Mouse (Mus musculus) hindbrain, embryonic 14.5 days (tissue): ENCODE measurements around the gene Fam71e1. TPM values are rescaled to one million over a fixed set of nuclear protein-coding genes. Genes with fewer than 3 reads are reported as not detected.

Experiments
- ATAC-seq: fragments of 200-750 bp; cut with Nextera tagmentation; 2 replicates; pipeline ENCODE4 v1.8.0; 2017; ENCODE audit warnings: moderate number of reproducible peaks, mild to moderate bottlenecking, moderate TSS enrichment, moderate library complexity; ENCODE audit not compliant: low FRiP score
- DNase-seq: peaks from one replicate; pipeline ENCODE4 v3.0.0-alpha.2; 2015; ENCODE audit warnings: low spot score
- H3K27ac ChIP-seq: fragments of 300-500 bp; sonication (generic); 2 replicates; pipeline ENCODE4 v1.5.1; 2014; ENCODE audit warnings: mild to moderate bottlenecking, moderate library complexity
- H3K27me3 ChIP-seq: fragments of 300-500 bp; sonication (generic); 2 replicates; pipeline ENCODE4 v1.6.1; 2014; ENCODE audit warnings: mild to moderate bottlenecking, low read length, mixed read lengths; ENCODE audit not compliant: control insufficient read depth, insufficient read depth
- H3K36me3 ChIP-seq: fragments of 300-500 bp; sonication (generic); replicated peaks from 2 replicates; pipeline ENCODE4 v1.6.1; 2014; ENCODE audit not compliant: control insufficient read depth, insufficient read depth
- H3K4me1 ChIP-seq: fragments of 300-500 bp; sonication (generic); replicated peaks from 2 replicates; pipeline ENCODE4 v1.6.1; 2014; ENCODE audit warnings: antibody characterized with exemption, low read length, mixed read lengths; ENCODE audit not compliant: control insufficient read depth, insufficient read depth
- H3K4me2 ChIP-seq: fragments of 300-500 bp; sonication (generic); replicated peaks from 2 replicates; pipeline ENCODE4 v1.6.1; 2014; ENCODE audit warnings: mild to moderate bottlenecking, moderate library complexity
- H3K4me3 ChIP-seq: fragments of 300-500 bp; sonication (generic); replicated peaks from 2 replicates; pipeline ENCODE4 v1.5.1; 2014; ENCODE audit warnings: mild to moderate bottlenecking, low read length
- H3K9ac ChIP-seq: fragments of 300-500 bp; sonication (generic); 2 replicates; pipeline ENCODE4 v1.6.1; 2014
- H3K9me3 ChIP-seq: fragments of 300-500 bp; sonication (generic); 2 replicates; pipeline ENCODE4 v1.6.1; 2016; ENCODE audit warnings: low read length; ENCODE audit not compliant: control insufficient read depth
- WGBS: fragments of 180-500 bp; shearing (Covaris S2); extraction: QIAGEN DNeasy Blood & Tissue Kit; methylation state at CpG from one replicate; pipeline ENCODE4 v1.1.7; 2014; 5-methylcytosine and 5-hydroxymethylcytosine counted together
- polyA plus RNA-seq: library from polyadenylated mRNA; unstranded; fragments of >200 nt; fragmentation: Nextera tagmentation; extraction: Ambion mirVana; gene quantifications from 2 replicates; pipeline ENCODE4 v1.2.1, GENCODE M21; 2014

Fam71e1 gene
- polyA plus RNA-seq = 10.9 and 23.8 TPM in 2 replicates

- H3K4me2 ChIP-seq = peak within 1 kb of the TSS; percentile 72
- DNase-seq (peak; percentile 100), ATAC-seq (peak; percentile 97)
- peak within 1 kb of the TSS; percentile 79 for H3K9ac ChIP-seq
- H3K9me3 ChIP-seq = no peaks in the 10 kb centered on the region
- H3K27me3 ChIP-seq = no peaks in the 10 kb centered on the region
- peaks cover 20% of the 10 kb centered on the region for H3K4me1 ChIP-seq
- peak within 1 kb of the TSS; percentile 66 for H3K4me3 ChIP-seq
- peak within 1 kb of the TSS; percentile 92 for H3K27ac ChIP-seq
- WGBS = under 1% methylated on average over 55 of the region's 58 CpGs
- peaks cover 21% of the 10 kb centered on the region for H3K36me3 ChIP-seq
Observed at GRCm38 (mm10) chr7:44495992-44496770, at the start of gene Fam71e1, which contains the start of gene Emc10. Gene Fam71e1, plus strand, starts transcription at chr7:44496581. Gene Emc10, minus strand, starts transcription at chr7:44496529.

DNA sequence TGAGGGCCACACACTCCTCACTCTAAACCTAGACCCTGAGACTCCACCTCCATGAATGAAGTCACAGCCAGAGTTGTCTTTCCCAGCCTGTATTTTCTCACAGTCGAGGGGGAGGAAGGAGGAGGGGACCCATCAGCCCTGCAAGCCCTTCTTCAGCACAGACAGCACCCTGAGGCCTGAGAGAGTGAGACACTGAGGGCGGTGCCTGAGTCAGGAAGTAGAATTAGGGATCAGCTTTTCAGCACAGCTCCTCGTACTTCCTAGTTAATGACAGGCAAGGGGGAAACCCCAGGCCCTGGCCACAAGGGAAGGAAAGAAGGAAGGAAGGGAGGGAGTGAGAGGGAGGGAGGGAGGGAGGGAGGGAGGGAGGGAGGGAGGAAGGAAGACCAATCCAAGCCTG, 43.1 kb upstream of the Fam71e1 start:
- H3K27ac ChIP-seq = no peak overlapping the region
- 22% methylated on average over 3 of the region's 3 CpGs for WGBS
- DNase-seq (no peak), ATAC-seq (no peak; the same call in 1 of the 2 replicates)
- H3K9ac ChIP-seq = no peak overlapping the region
- no peaks in the 10 kb centered on the region for H3K9me3 ChIP-seq
- peaks cover 78% of the 10 kb centered on the region for H3K36me3 ChIP-seq
- H3K4me1 ChIP-seq = peaks cover 24% of the 10 kb centered on the region
- H3K4me2 ChIP-seq = no peak overlapping the region
- H3K27me3 ChIP-seq = no peaks in the 10 kb centered on the region
- no peak overlapping the region for H3K4me3 ChIP-seq

DNA sequence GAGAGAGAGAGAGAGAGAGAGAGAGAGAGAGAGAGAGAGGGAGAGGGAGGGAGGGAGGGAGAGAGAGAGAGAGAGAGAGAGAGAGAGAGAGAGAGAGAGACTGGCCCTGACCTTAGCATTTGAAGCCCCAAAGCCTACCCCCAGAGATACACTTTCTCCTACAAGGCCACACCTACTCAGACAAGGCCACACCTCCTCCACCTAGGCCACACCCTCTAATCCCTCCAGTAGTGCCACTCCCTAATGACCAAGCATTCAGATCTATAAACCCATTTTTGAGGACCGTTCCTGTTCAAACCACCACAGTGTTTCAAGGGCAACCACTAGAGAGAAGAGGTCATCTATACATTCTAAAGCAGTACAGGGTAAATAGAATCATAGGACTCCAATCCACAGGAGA, 40.1 kb upstream of the Fam71e1 start:
- no peak for DNase-seq

DNA sequence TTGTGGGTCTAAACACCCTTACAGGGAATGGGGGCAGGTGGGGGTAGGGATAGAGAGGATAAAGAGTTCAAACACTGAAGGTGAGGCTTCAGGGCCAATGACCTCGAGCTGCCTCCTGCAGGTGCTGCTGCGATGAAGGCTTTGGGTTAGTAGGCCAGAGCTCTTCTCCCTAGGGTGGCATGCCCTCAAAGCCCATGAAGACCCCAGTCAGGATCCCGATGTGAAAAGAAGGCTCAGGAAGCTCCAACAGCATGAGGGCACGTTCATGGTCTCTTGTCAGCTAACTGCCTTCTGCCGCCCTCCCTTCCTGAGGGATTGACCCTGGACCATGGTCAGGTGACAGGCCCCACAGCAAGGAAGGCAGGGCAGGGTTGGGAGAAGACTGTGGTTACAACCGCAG, 36.3 kb upstream of the Fam71e1 start:
- peaks cover 19% of the 10 kb centered on the region for H3K4me1 ChIP-seq
- H3K27ac ChIP-seq = no peak overlapping the region
- H3K36me3 ChIP-seq = peaks cover 86% of the 10 kb centered on the region
- H3K4me2 ChIP-seq = no peak overlapping the region
- H3K9ac ChIP-seq = no peak overlapping the region
- ATAC-seq (no peak), DNase-seq (no peak)
- no peak overlapping the region for H3K4me3 ChIP-seq
- WGBS = 76% methylated on average over 6 of the region's 6 CpGs
- H3K9me3 ChIP-seq = no peaks in the 10 kb centered on the region
- H3K27me3 ChIP-seq = no peaks in the 10 kb centered on the region

More for the DNA sequence above, 40.1 kb upstream of the Fam71e1 start:
- ATAC-seq = no peak
- Histone ChIP-seq H3K36me3 (peaks cover 81% of the 10 kb centered on the region), H3K9me3 (no peaks in the 10 kb centered on the region), H3K4me3 (no peak overlapping the region), H3K27me3 (no peaks in the 10 kb centered on the region), H3K4me1 (peaks cover 18% of the 10 kb centered on the region), H3K9ac (no peak overlapping the region), H3K27ac (no peak overlapping the region), H3K4me2 (no peak overlapping the region)
- 85% methylated on average over 1 of the region's 1 CpGs for WGBS

GRCm38 (mm10) chr7:44460767-44461502, 35.4 kb upstream of the Fam71e1 start:
- Histone ChIP-seq H3K4me3 (no peak overlapping the region), H3K9me3 (no peaks in the 10 kb centered on the region), H3K27me3 (no peaks in the 10 kb centered on the region), H3K9ac (no peak overlapping the region), H3K4me2 (no peak overlapping the region), H3K36me3 (peaks cover 78% of the 10 kb centered on the region), H3K4me1 (peaks cover 23% of the 10 kb centered on the region), H3K27ac (no peak overlapping the region)
- WGBS = 84% methylated on average over 31 of the region's 31 CpGs
- ATAC-seq (no peak), DNase-seq (no peak)

- no peak for DNase-seq
- no peaks in the 10 kb centered on the region for H3K27me3 ChIP-seq
- H3K9ac ChIP-seq = no peak overlapping the region
- H3K4me3 ChIP-seq = no peak overlapping the region
- H3K27ac ChIP-seq = no peak overlapping the region
- 69% methylated on average over 57 of the region's 57 CpGs for WGBS
- peaks cover 74% of the 10 kb centered on the region for H3K36me3 ChIP-seq
- peaks cover 23% of the 10 kb centered on the region for H3K4me1 ChIP-seq
- ATAC-seq = no peak
- no peak overlapping the region for H3K4me2 ChIP-seq
- no peaks in the 10 kb centered on the region for H3K9me3 ChIP-seq
Observed at GRCm38 (mm10) chr7:44461503-44462217, 34.7 kb upstream of the Fam71e1 start.

DNA sequence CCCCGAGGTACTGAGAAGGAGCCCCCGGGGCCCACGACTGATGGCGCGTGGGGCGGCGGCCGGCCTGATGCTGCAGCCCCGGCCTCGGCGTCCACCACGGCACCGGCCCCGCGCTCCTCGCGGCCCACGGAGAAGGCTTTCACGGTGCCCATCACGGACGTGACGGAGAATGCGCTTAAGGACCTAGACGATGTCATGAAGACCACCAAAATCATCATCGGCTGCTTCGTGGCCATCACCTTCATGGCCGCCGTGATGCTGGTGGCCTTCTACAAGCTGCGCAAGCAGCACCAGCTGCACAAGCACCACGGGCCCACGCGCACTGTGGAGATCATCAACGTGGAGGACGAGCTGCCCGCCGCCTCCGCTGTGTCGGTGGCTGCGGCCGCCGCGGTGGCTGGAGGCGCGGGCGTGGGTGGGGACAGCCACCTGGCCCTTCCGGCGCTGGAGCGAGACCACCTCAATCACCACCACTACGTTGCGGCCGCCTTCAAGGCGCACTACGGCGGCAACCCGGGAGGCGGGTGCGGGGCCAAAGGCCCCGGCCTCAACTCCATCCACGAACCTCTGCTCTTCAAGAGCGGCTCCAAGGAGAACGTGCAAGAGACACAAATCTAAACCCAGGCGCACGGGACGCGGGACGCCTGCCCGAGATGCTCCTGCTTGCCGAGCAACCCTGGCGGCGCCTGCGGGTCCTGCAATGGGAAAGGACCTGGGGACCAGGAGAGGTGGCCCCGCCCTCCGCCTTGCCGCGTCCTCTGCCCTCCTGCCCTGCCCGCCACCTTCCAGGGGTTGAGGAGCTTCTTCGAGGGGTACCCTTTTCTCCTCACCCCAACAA, 33.9 kb upstream of the Fam71e1 start:
- Histone ChIP-seq H3K36me3 (peaks cover 67% of the 10 kb centered on the region), H3K9ac (no peak overlapping the region), H3K27me3 (no peaks in the 10 kb centered on the region), H3K4me1 (peaks cover 23% of the 10 kb centered on the region), H3K4me2 (no peak overlapping the region), H3K9me3 (no peaks in the 10 kb centered on the region), H3K4me3 (no peak overlapping the region), H3K27ac (no peak overlapping the region)
- ATAC-seq (no peak), DNase-seq (no peak)
- 27% methylated on average over 74 of the region's 77 CpGs for WGBS

DNA sequence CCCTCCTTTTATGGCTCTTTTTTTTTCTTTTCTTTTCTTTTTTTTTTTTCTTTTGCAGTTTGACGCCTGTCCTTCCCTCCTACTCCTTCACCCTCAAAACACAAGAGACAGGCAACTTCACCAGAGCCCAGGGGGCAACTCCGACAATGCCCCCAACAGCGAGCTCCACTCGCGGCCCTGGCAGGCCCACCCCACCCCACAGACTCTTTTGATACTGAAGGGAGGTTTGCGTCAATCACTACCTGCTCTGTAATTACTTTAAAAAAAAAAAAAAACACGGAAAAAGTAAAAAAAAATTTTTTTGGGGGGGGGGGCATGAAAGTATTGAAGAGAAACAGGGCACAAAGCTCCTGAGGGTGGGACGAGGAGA, 33.3 kb upstream of the Fam71e1 start:
- Histone ChIP-seq H3K36me3 (peaks cover 61% of the 10 kb centered on the region), H3K4me3 (no peak overlapping the region), H3K4me1 (peaks cover 23% of the 10 kb centered on the region), H3K27ac (no peak overlapping the region), H3K27me3 (no peaks in the 10 kb centered on the region), H3K9me3 (no peaks in the 10 kb centered on the region), H3K9ac (no peak overlapping the region), H3K4me2 (no peak overlapping the region)
- ATAC-seq = no peak
- WGBS = 53% methylated on average over 8 of the region's 8 CpGs
- DNase-seq = no peak
